Mouse (Mus musculus) C2C12 (cell line): ENCODE data around the gene Zfp655.

Experiments
- CEBPB ChIP-seq: IDR thresholded peaks from one replicate; pipeline ENCODE4 v1.6.1; 2011; ENCODE audit warnings: low read depth, mild to moderate bottlenecking, control low read depth, moderate library complexity
- CTCF ChIP-seq: IDR thresholded peaks from one replicate; pipeline ENCODE4 v1.5.1; 2011; ENCODE audit not compliant: control insufficient read depth, insufficient read depth, insufficient read length
- FOSL1 ChIP-seq: IDR thresholded peaks from one replicate; pipeline ENCODE4 v1.8.0; 2011; ENCODE audit warnings: mild to moderate bottlenecking, low read length; ENCODE audit not compliant: poor library complexity, insufficient read depth, severe bottlenecking
- MAX ChIP-seq: IDR thresholded peaks from one replicate; pipeline ENCODE4 v1.6.1; 2011; ENCODE audit warnings: mild to moderate bottlenecking, control low read depth
- MYOD1 ChIP-seq: IDR thresholded peaks from one replicate; pipeline ENCODE4 v1.6.1; 2011; ENCODE audit warnings: low read depth; ENCODE audit not compliant: control insufficient read depth, insufficient read length
- MYOG ChIP-seq: IDR thresholded peaks from one replicate; pipeline ENCODE4 v1.6.1; 2011; ENCODE audit not compliant: control insufficient read depth, insufficient read length; ENCODE audit errors: extremely low read depth
- USF1 ChIP-seq: IDR thresholded peaks from one replicate; pipeline ENCODE4 v1.6.1; 2011; ENCODE audit warnings: low read depth, mild to moderate bottlenecking, control low read depth, moderate library complexity

DNA sequence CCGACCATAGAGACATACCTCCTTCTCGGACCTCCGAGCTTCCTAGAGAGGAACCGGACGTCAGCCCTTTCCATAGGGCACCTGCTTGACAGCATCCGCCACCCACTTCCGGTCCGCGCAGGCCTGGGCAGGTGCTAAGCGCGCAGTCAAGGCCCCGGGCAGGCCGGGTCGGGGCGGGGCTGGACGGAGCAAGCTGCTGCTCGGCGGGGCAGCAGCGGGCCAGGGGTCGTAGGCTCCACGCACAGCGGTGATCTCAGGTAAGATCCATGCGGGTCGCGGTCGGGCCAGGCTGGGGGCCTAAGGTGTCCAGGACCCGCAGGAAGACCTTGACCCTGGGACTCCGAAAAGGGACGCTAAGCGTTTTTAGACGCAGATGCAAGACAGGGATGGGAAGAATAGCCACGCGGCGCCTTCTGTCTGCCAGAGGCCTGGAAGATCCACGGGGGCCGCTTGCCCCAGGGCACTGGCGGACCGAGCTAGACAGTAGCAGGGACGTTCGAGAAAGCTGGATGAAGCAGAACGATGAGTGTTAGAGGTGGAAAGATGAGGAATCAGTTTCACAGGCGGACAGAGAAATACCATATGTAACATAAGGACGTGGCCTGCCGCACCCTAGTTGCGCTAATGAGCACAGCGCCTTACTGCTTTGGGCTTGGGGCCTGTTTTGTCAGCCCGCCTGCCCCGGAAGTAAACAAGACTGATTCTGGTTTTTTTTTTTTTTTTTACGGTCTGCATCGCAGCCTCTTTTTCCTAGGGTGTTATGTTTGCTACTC is 49.0 kb downstream of the Zfp655 start, which contains the start of gene Zscan25:
- TF ChIP-seq CTCF (no peak), MAX (peak; percentile 19), CEBPB (no peak), USF1 (no peak), MYOD1 (peak; percentile 38), MYOG (no peak), FOSL1 (no peak)
